Mouse (Mus musculus) myocyte (in vitro differentiated cells): ENCODE data around the gene Olfr224. TPM values are rescaled to one million over a fixed set of nuclear protein-coding genes. Genes with fewer than 3 reads are reported as not detected.
"Not testable (repeated sequence)": the region's sequence is repeated elsewhere in the genome, so short reads cannot be mapped to it uniquely, and the experiment has no call there.

ENCODE experiments used
- H3K27me3 ChIP-seq: one replicate; pipeline ENCODE4 v1.6.1; 2011; ENCODE audit not compliant: control insufficient read depth, insufficient read depth, insufficient read length
- H3K36me3 ChIP-seq: one replicate; pipeline ENCODE4 v1.6.1; 2011; ENCODE audit not compliant: control insufficient read depth, insufficient read depth
- H3K4me2 ChIP-seq: one replicate; pipeline ENCODE4 v1.6.1; 2011; ENCODE audit warnings: low read depth, control low read depth
- H3K4me3 ChIP-seq: one replicate; pipeline ENCODE4 v1.5.1; 2011; ENCODE audit warnings: mild to moderate bottlenecking, control low read depth, moderate library complexity
- H3K79me2 ChIP-seq: one replicate; pipeline ENCODE4 v1.6.1; 2011; ENCODE audit not compliant: control insufficient read depth, insufficient read depth
- H3ac ChIP-seq: one replicate; pipeline ENCODE4 v1.6.1; 2011; ENCODE audit not compliant: control insufficient read depth, insufficient read length
- CEBPB ChIP-seq: IDR thresholded peaks from 2 replicates; pipeline ENCODE4 v1.6.1; 2011; ENCODE audit warnings: mild to moderate bottlenecking, moderate library complexity; ENCODE audit not compliant: poor library complexity, insufficient read depth, severe bottlenecking
- E2F4 ChIP-seq: IDR thresholded peaks from one replicate; pipeline ENCODE4 v1.6.1; 2011; ENCODE audit warnings: mild to moderate bottlenecking, control low read depth, moderate library complexity; ENCODE audit not compliant: insufficient read depth
- MAX ChIP-seq: IDR thresholded peaks from one replicate; pipeline ENCODE4 v1.6.1; 2011; ENCODE audit warnings: low read depth, mild to moderate bottlenecking, control low read depth
- MYOD1 ChIP-seq, 3 experiments: IDR thresholded peaks; one replicate each; pipeline ENCODE4 v1.6.1; 2011; ENCODE audit warnings: control low read depth in 2 of 3, low read depth in 2 of 3, mild to moderate bottlenecking in 2 of 3, moderate library complexity in 1 of 3; ENCODE audit not compliant: insufficient read length in 2 of 3, control insufficient read depth in 1 of 3
- MYOG ChIP-seq, 3 experiments: IDR thresholded peaks; one replicate each; pipeline ENCODE4 v1.6.1; 2011; ENCODE audit warnings: control low read depth in 2 of 3, low read depth in 2 of 3, mild to moderate bottlenecking in 2 of 3; ENCODE audit not compliant: insufficient read length in 2 of 3, control insufficient read depth in 1 of 3, insufficient read depth in 1 of 3
- POLR2A ChIP-seq: IDR thresholded peaks from one replicate; pipeline ENCODE4 v1.6.1; 2011; ENCODE audit warnings: low read depth, mild to moderate bottlenecking, control low read depth, moderate library complexity; ENCODE audit not compliant: insufficient read length
- POLR2AphosphoS2 ChIP-seq: IDR thresholded peaks from one replicate; pipeline ENCODE4 v1.6.1; 2011; ENCODE audit warnings: low read depth, control low read depth; ENCODE audit not compliant: insufficient read length
- REST ChIP-seq: IDR thresholded peaks from one replicate; pipeline ENCODE4 v1.6.1; 2011; ENCODE audit warnings: mild to moderate bottlenecking, control low read depth, moderate library complexity; ENCODE audit not compliant: insufficient read depth, insufficient read length
- SRF ChIP-seq: IDR thresholded peaks from one replicate; pipeline ENCODE4 v1.6.1; 2011; ENCODE audit warnings: low read depth; ENCODE audit not compliant: control insufficient read depth, insufficient read length
- TCF12 ChIP-seq: IDR thresholded peaks from one replicate; pipeline ENCODE4 v1.6.1; 2011; ENCODE audit warnings: mild to moderate bottlenecking, control low read depth; ENCODE audit not compliant: poor library complexity, insufficient read depth, severe bottlenecking
- TCF3 ChIP-seq: IDR thresholded peaks from one replicate; pipeline ENCODE4 v1.6.1; 2011; ENCODE audit warnings: low read depth, control low read depth; ENCODE audit not compliant: insufficient read length
- USF1 ChIP-seq: IDR thresholded peaks from one replicate; pipeline ENCODE4 v1.6.1; 2011; ENCODE audit warnings: low read depth, mild to moderate bottlenecking, control low read depth, moderate library complexity
- polyA plus RNA-seq: library from polyadenylated mRNA; unstranded; fragments of >200 nt; fragmentation: generic; extraction: Trizol; gene quantifications from one replicate; pipeline ENCODE4 v1.2.1, GENCODE M21; 2012; ENCODE audit warnings: missing spikeins

Olfr224 gene
- polyA plus RNA-seq, 1 experiment: not detected

DNA sequence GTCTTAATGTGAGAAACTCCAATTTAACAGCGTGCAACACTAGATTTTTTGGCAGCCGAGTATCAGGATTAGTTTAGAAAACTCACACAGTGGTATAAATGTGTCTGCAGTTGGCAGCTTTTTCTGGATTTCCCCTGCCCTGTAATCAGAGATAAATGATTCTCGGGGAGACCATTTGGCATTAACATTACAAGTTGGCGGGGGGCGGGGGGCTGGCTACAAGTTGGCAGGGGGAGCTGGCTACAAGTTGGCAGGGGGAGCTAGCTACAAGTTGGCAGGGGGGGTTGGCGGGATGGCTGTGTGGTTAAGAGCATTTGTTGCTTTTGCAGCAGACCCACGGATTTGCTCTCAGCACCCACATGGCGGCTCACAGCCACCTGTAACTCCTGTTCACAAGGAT lies 8.3 kb upstream of the Olfr224 start:
- no peak overlapping the region for H3K4me2 ChIP-seq
- H3ac ChIP-seq: no peak overlapping the region
- H3K79me2 ChIP-seq: no peaks in the 10 kb centered on the region
- no peak overlapping the region for H3K4me3 ChIP-seq
- peaks cover 12% of the 10 kb centered on the region for H3K27me3 ChIP-seq
- TF ChIP-seq CEBPB (no peak), MAX (no peak), MYOG (IDR thresholded peaks at IDR 0.05; ENCODE audit: control insufficient read depth in 1 of 3, insufficient read depth in 1 of 3, insufficient read length in 2 of 3, low read depth in 2 of 3) (no peak), POLR2A (no peak), TCF12 (no peak), SRF (no peak), MYOD1 (IDR thresholded peaks at IDR 0.05; ENCODE audit: control insufficient read depth in 1 of 3, insufficient read length in 2 of 3, low read depth in 2 of 3) (no peak), REST (no peak), E2F4 (no peak), USF1 (no peak), POLR2AphosphoS2 (no peak), TCF3 (no peak)
- H3K36me3 ChIP-seq: no peaks in the 10 kb centered on the region

DNA sequence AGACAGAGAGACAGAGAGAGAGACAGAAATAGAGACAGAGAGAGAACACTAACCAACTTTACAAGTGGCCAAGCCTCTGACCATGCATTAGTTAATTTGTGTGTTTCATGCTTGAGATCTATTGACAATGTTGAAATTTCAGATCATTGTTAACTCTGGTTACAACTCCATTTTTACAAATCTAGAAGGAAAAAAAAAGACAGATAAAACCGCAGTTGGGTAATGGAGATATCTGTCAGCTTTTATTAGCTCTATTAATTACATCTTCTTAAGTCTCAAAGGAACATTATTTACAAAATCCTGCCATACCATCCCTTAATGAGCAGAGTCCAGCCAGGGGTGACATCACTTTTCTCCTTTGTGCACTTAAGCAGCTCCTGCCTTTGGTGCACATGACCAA lies 7.1 kb upstream of the Olfr224 start, which contains the start of gene Olfr325:
Gene Olfr325 (plus strand): TSS at position 301 of the 400 bp plus-strand sequence.
- no peaks in the 10 kb centered on the region for H3K36me3 ChIP-seq
- no peak within 1 kb of the TSS for H3K4me3 ChIP-seq
- H3K4me2 ChIP-seq: no peak within 1 kb of the TSS
- H3K27me3 ChIP-seq: peaks cover 12% of the 10 kb centered on the region
- no peaks in the 10 kb centered on the region for H3K79me2 ChIP-seq
- H3ac ChIP-seq: no peak within 1 kb of the TSS
- TF ChIP-seq REST (no peak), TCF12 (no peak), MYOG (IDR thresholded peaks at IDR 0.05; ENCODE audit: control insufficient read depth in 1 of 3, insufficient read depth in 1 of 3, insufficient read length in 2 of 3, low read depth in 2 of 3) (no peak), MAX (no peak), POLR2AphosphoS2 (no peak), POLR2A (no peak), SRF (no peak), TCF3 (no peak), MYOD1 (IDR thresholded peaks at IDR 0.05; ENCODE audit: control insufficient read depth in 1 of 3, insufficient read length in 2 of 3, low read depth in 2 of 3) (no peak), E2F4 (no peak), CEBPB (no peak)

- no peaks in the 10 kb centered on the region for H3K27me3 ChIP-seq
- H3K4me3 ChIP-seq: no peak within 1 kb of the TSS
- no peaks in the 10 kb centered on the region for H3K36me3 ChIP-seq
- no peaks in the 10 kb centered on the region for H3K79me2 ChIP-seq
- no peak within 1 kb of the TSS for H3ac ChIP-seq
- no peak within 1 kb of the TSS for H3K4me2 ChIP-seq
- TF ChIP-seq SRF (no peak), MAX (no peak), CEBPB (no peak), E2F4 (no peak), MYOG (IDR thresholded peaks at IDR 0.05; ENCODE audit: control insufficient read depth in 1 of 3, insufficient read depth in 1 of 3, insufficient read length in 2 of 3, low read depth in 2 of 3) (no peak), POLR2A (no peak), POLR2AphosphoS2 (no peak), USF1 (no peak), REST (no peak), TCF12 (no peak), MYOD1 (IDR thresholded peaks at IDR 0.05; ENCODE audit: control insufficient read depth in 1 of 3, insufficient read length in 2 of 3, low read depth in 2 of 3) (no peak), TCF3 (no peak)
Observed at GRCm38 (mm10) chr11:58555536-58555935, 14.8 kb downstream of the Olfr224 start, which contains the start of gene Olfr328. Gene Olfr328 (minus strand): TSS chr11:58555636.

- no peaks in the 10 kb centered on the region for H3K36me3 ChIP-seq
Observed at GRCm38 (mm10) chr11:58546322-58546721, 24.0 kb downstream of the Olfr224 start, which contains the start of gene Olfr329-ps. Gene Olfr329-ps (minus strand): TSS chr11:58546422.

DNA sequence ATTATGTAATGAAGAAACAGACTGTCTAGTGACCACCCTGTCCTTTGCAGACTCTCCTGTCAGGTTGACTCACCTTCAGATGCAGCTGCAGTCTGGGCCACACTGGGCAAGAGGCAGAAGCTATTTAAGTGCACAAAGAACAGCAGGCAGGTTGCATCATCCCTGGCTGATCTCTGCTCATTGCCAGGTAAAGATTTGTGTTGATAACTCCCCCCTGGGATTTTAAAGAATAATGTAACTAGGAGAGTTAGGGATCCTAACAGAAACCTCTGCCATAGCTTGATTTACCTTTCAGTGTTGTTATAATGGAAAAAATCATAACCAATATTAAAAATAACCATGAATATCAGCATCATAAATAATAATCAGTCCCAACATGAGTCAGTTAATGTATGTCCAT lies 35.6 kb downstream of the Olfr224 start, which contains the start of gene Olfr330:
Gene Olfr330 (minus strand): TSS at position 101 of the 400 bp plus-strand sequence.
- not testable (repeated sequence) for H3ac ChIP-seq, H3K79me2 ChIP-seq, H3K4me2 ChIP-seq, H3K27me3 ChIP-seq, H3K4me3 ChIP-seq, H3K36me3 ChIP-seq

More at GRCm38 (mm10) chr11:58546322-58546721, 24.0 kb downstream of the Olfr224 start, which contains the start of gene Olfr329-ps:
- H3K4me3 ChIP-seq: no peak within 1 kb of the TSS
- no peaks in the 10 kb centered on the region for H3K79me2 ChIP-seq
- TF ChIP-seq TCF12 (no peak), MYOG (IDR thresholded peaks at IDR 0.05; ENCODE audit: control insufficient read depth in 1 of 3, insufficient read depth in 1 of 3, insufficient read length in 2 of 3, low read depth in 2 of 3) (no peak), REST (no peak), POLR2A (no peak), POLR2AphosphoS2 (no peak), USF1 (no peak), MAX (no peak), E2F4 (no peak), TCF3 (no peak), CEBPB (no peak), SRF (no peak)
- no peak within 1 kb of the TSS for H3ac ChIP-seq
- no peak within 1 kb of the TSS for H3K4me2 ChIP-seq
- H3K27me3 ChIP-seq: no peaks in the 10 kb centered on the region

GRCm38 (mm10) chr11:58519756-58520155 lies 50.6 kb downstream of the Olfr224 start:
- not testable (repeated sequence) for H3K4me2 ChIP-seq, H3K27me3 ChIP-seq, H3K79me2 ChIP-seq, H3K36me3 ChIP-seq, H3K4me3 ChIP-seq, H3ac ChIP-seq

- not testable (repeated sequence) for H3K4me3 ChIP-seq, H3K27me3 ChIP-seq, H3ac ChIP-seq, H3K4me2 ChIP-seq, H3K79me2 ChIP-seq, H3K36me3 ChIP-seq
Observed at GRCm38 (mm10) chr11:58518916-58519315, 51.4 kb downstream of the Olfr224 start.
